Mouse (Mus musculus) G1E (cell line): Measurements from ENCODE around the gene Xaf1.

Experiments used
- CTCF ChIP-seq: IDR thresholded peaks from 2 replicates; pipeline ENCODE4 v1.5.1; 2012; ENCODE audit warnings: low read depth, low read length, inconsistent platforms, mixed read lengths
- GATA1 ChIP-seq: IDR thresholded peaks from 2 replicates; pipeline ENCODE4 v1.6.1; 2012; ENCODE audit warnings: borderline replicate concordance, low read length, inconsistent platforms, mixed read lengths
- GATA2 ChIP-seq: IDR thresholded peaks from 2 replicates; pipeline ENCODE4 v1.6.1; 2012; ENCODE audit warnings: low read depth, low read length, inconsistent platforms, borderline replicate concordance
- TAL1 ChIP-seq: conservative IDR thresholded peaks from 2 replicates; pipeline ENCODE4 v1.6.1; 2012; ENCODE audit warnings: low read depth, low read length, inconsistent platforms, mixed read lengths

DNA sequence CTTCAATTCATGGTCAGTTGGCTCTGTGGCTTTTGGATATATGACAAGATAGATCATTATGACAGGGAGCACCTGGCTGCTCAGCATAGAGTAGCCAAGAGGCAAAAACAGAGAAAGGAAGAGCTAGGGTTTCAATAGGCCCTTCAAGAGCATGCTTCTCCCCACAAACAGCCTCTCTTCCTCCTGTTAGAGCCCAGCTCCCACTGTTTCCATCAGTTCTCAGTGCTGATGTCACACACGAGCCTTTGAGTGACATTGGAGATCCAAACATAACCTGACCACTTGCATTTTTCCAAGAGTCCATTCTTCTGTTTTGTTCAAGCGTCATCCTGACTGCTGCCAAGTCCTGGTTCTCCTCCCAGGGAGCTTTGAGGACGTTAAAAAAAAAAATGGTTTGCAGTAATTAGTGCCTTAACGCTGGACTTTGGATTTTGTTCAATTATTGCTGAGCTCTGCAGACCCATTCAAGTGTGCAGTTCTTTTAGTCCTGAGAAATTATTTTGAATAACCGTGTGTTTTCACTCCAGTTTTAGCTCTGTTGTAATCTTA, 19.5 kb upstream of the Xaf1 start:
- TF ChIP-seq GATA2 (no peak), CTCF (no peak), TAL1 (no peak), GATA1 (no peak)
